Mouse (Mus musculus): ENCODE measurements around the gene Cpvl.

Cpvl gene

GRCm38 (mm10) chr6:53971729-53972128, 6.7 kb downstream of the Cpvl start:
- DNase-seq (ENCODE audit: low spot score in 2 of 2), result no peak

- DNase-seq (ENCODE audit: low spot score in 2 of 2), result no peak
Observed at GRCm38 (mm10) chr6:53969081-53969480, 9.4 kb downstream of the Cpvl start.

- no peak for DNase-seq (ENCODE audit: low spot score in 2 of 2)
Observed at GRCm38 (mm10) chr6:53968550-53968949, 9.9 kb downstream of the Cpvl start.

GRCm38 (mm10) chr6:53966595-53966994, 11.9 kb downstream of the Cpvl start:
- no peak for DNase-seq (ENCODE audit: low spot score in 2 of 2)

GRCm38 (mm10) chr6:53965900-53966299, 12.6 kb downstream of the Cpvl start:
- no peak for DNase-seq (ENCODE audit: low spot score in 2 of 2)

- DNase-seq (ENCODE audit: low spot score in 2 of 2), result peak in 1 of 2 experiments; percentile 36
Observed at GRCm38 (mm10) chr6:53963906-53964496, 14.5 kb downstream of the Cpvl start.

GRCm38 (mm10) chr6:53962006-53962405, 16.5 kb downstream of the Cpvl start:
- DNase-seq (ENCODE audit: low spot score in 2 of 2), result no peak

- DNase-seq (ENCODE audit: low spot score in 2 of 2), result no peak
Observed at GRCm38 (mm10) chr6:53959826-53960225, 18.6 kb downstream of the Cpvl start.

- peak; percentile 37 to 55 for DNase-seq (ENCODE audit: low spot score in 2 of 2)
Observed at GRCm38 (mm10) chr6:53958321-53958720, 20.1 kb downstream of the Cpvl start.

GRCm38 (mm10) chr6:53956513-53956912, 22.0 kb downstream of the Cpvl start:
- DNase-seq (ENCODE audit: low spot score in 2 of 2), result no peak

- no peak for DNase-seq (ENCODE audit: low spot score in 2 of 2)
Observed at GRCm38 (mm10) chr6:53955846-53956245, 22.6 kb downstream of the Cpvl start.

- DNase-seq (ENCODE audit: low spot score in 2 of 2), result no peak
Observed at GRCm38 (mm10) chr6:53955271-53955670, 23.2 kb downstream of the Cpvl start.

- DNase-seq (ENCODE audit: low spot score in 2 of 2), result peak; percentile 35 to 64
Observed at GRCm38 (mm10) chr6:53954106-53954505, 24.4 kb downstream of the Cpvl start.

- no peak for DNase-seq (ENCODE audit: low spot score in 2 of 2)
Observed at GRCm38 (mm10) chr6:53953348-53953747, 25.1 kb downstream of the Cpvl start.

GRCm38 (mm10) chr6:53951421-53951820, 27.1 kb downstream of the Cpvl start:
- DNase-seq (ENCODE audit: low spot score in 2 of 2), result no peak

GRCm38 (mm10) chr6:53950876-53951275, 27.6 kb downstream of the Cpvl start:
- DNase-seq (ENCODE audit: low spot score in 2 of 2), result peak; percentile 27 to 52

GRCm38 (mm10) chr6:53948388-53949035, 30.0 kb downstream of the Cpvl start:
- no peak for DNase-seq (ENCODE audit: low spot score in 2 of 2)

- peak in 1 of 2 experiments; percentile 17 for DNase-seq (ENCODE audit: low spot score in 2 of 2)
Observed at GRCm38 (mm10) chr6:53944887-53945286, 33.6 kb downstream of the Cpvl start.

- no peak for DNase-seq (ENCODE audit: low spot score in 2 of 2)
Observed at GRCm38 (mm10) chr6:53944417-53944816, 34.1 kb downstream of the Cpvl start.

GRCm38 (mm10) chr6:53942190-53942831, 36.2 kb downstream of the Cpvl start:
- DNase-seq (ENCODE audit: low spot score in 2 of 2), result no peak

GRCm38 (mm10) chr6:53939752-53940151, 38.7 kb downstream of the Cpvl start:
- DNase-seq (ENCODE audit: low spot score in 2 of 2), result no peak

GRCm38 (mm10) chr6:53938942-53939341, 39.5 kb downstream of the Cpvl start:
- DNase-seq (ENCODE audit: low spot score in 2 of 2), result no peak

Measured in heart, adult 9 months (tissue).